Mouse (Mus musculus): Measurements from ENCODE around the gene Omp.
"Not testable (repeated sequence)": the region's sequence is repeated elsewhere in the genome, so short reads cannot be mapped to it uniquely, and the experiment has no call there.

Omp gene

GRCm38 (mm10) chr7:98145402-98145801 is at the start of gene Omp:
Gene Omp (minus strand): TSS chr7:98145502.
- DNase-seq = no peak

- DNase-seq = no peak
These were observed 48.9 kb upstream of the Omp start for GRCm38 (mm10) chr7:98194026-98194792.

GRCm38 (mm10) chr7:98193515-98194025 is 48.3 kb upstream of the Omp start:
- peak; percentile 37 for DNase-seq

GRCm38 (mm10) chr7:98191571-98192250 is 46.4 kb upstream of the Omp start:
- DNase-seq = peak; percentile 66

- no peak for DNase-seq
These were observed 45.3 kb upstream of the Omp start for GRCm38 (mm10) chr7:98190578-98190977.

- DNase-seq = no peak
These were observed 44.4 kb upstream of the Omp start for GRCm38 (mm10) chr7:98189745-98190144.

GRCm38 (mm10) chr7:98188680-98189079 is 43.4 kb upstream of the Omp start:
- DNase-seq = no peak

GRCm38 (mm10) chr7:98188238-98188637 is 42.9 kb upstream of the Omp start:
- no peak for DNase-seq

GRCm38 (mm10) chr7:98187332-98187731 is 42.0 kb upstream of the Omp start:
- DNase-seq = not testable (repeated sequence)

- no peak for DNase-seq
These were observed 41.3 kb upstream of the Omp start for GRCm38 (mm10) chr7:98186637-98187036.

- peak; percentile 42 for DNase-seq
These were observed 40.0 kb upstream of the Omp start for GRCm38 (mm10) chr7:98185326-98185725.

- DNase-seq = peak; percentile 58
These were observed 33.4 kb upstream of the Omp start for GRCm38 (mm10) chr7:98178560-98179231.

- DNase-seq = peak; percentile 78
These were observed 32.7 kb upstream of the Omp start, which contains the start of gene Capn5 for GRCm38 (mm10) chr7:98177929-98178559. Gene Capn5 (minus strand): TSS chr7:98178274.

- DNase-seq = no peak
These were observed 32.2 kb upstream of the Omp start for GRCm38 (mm10) chr7:98177566-98177928.

- no peak for DNase-seq
These were observed 31.8 kb upstream of the Omp start for GRCm38 (mm10) chr7:98177071-98177485.

GRCm38 (mm10) chr7:98176322-98177070 is 31.2 kb upstream of the Omp start:
- DNase-seq = no peak

- DNase-seq = no peak
These were observed 29.8 kb upstream of the Omp start for GRCm38 (mm10) chr7:98174883-98175755.

GRCm38 (mm10) chr7:98173408-98173807 is 28.1 kb upstream of the Omp start:
- no peak for DNase-seq

GRCm38 (mm10) chr7:98172661-98173060 is 27.4 kb upstream of the Omp start:
- no peak for DNase-seq

- no peak for DNase-seq
These were observed 26.1 kb upstream of the Omp start for GRCm38 (mm10) chr7:98171141-98172073.
